Mouse (Mus musculus): Measurements from ENCODE around the gene Uhrf1bp1. TPM values are rescaled to one million over a fixed set of nuclear protein-coding genes. Genes with fewer than 3 reads are reported as not detected.

The Uhrf1bp1 gene
- polyA plus RNA-seq, 2 experiments: 1.8 to 3.1 TPM

GRCm38 (mm10) chr17:27873583-27873982 is 17.3 kb downstream of the Uhrf1bp1 start:
- Histone ChIP-seq H3K4me3 (ENCODE audit: insufficient read depth in 1 of 2, low read depth in 2 of 2, low read length in 2 of 2) (no peak overlapping the region), H3K27ac (no peak overlapping the region; the same call in 1 of the 2 replicates), H3K4me1 (replicated peaks; ENCODE audit: control insufficient read depth in 2 of 2, insufficient read depth in 2 of 2, low read length in 1 of 2) (peaks cover 17% of the 10 kb centered on the region in 2 experiments), H3K36me3 (replicated peaks; ENCODE audit: control insufficient read depth, insufficient read depth, low read depth) (no peaks in the 10 kb centered on the region), H3K9me3 (ENCODE audit: control insufficient read depth, low read length) (no peaks in the 10 kb centered on the region), H3K27me3 (ENCODE audit: control insufficient read depth, insufficient read depth, low read length) (no peaks in the 10 kb centered on the region), H3K4me2 (ENCODE audit: low read depth) (no peak overlapping the region), H3K9ac (replicated peaks) (no peak overlapping the region)
- ATAC-seq (ENCODE audit: insufficient read depth) (no peak), DNase-seq (ENCODE audit: low read depth in 3 of 3, low spot score in 3 of 3) (no peak)
- WGBS (ENCODE audit: insufficient replicate concordance): 63% methylated on average over 3 of the region's 3 CpGs
- TF ChIP-seq CTCF (IDR thresholded peaks at IDR 0.05; ENCODE audit: low read depth) (no peak), EP300 (IDR thresholded peaks at IDR 0.05; ENCODE audit: low read depth) (no peak)

- Histone ChIP-seq H3K9ac (replicated peaks) (peak overlapping the region; percentile 16; the same call in 1 of the 2 replicates), H3K27me3 (ENCODE audit: control insufficient read depth, insufficient read depth, low read length) (no peaks in the 10 kb centered on the region), H3K9me3 (ENCODE audit: control insufficient read depth, low read length) (no peaks in the 10 kb centered on the region), H3K4me3 (ENCODE audit: insufficient read depth in 1 of 2, low read depth in 2 of 2, low read length in 2 of 2) (no peak overlapping the region), H3K36me3 (replicated peaks; ENCODE audit: control insufficient read depth, insufficient read depth, low read depth) (no peaks in the 10 kb centered on the region; the same call in 1 of the 2 replicates), H3K27ac (peak overlapping the region; percentile 25), H3K4me1 (replicated peaks; ENCODE audit: control insufficient read depth in 2 of 2, insufficient read depth in 2 of 2, low read length in 1 of 2) (peaks cover 17% of the 10 kb centered on the region in 2 experiments), H3K4me2 (ENCODE audit: low read depth) (peak overlapping the region; percentile 53)
- ATAC-seq (ENCODE audit: insufficient read depth) (peak; percentile 87), DNase-seq (ENCODE audit: low read depth in 3 of 3, low spot score in 3 of 3) (peak in 1 of 3 experiments; percentile 45)
- TF ChIP-seq CTCF (IDR thresholded peaks at IDR 0.05; ENCODE audit: low read depth): no peak
- TF ChIP-seq EP300 (IDR thresholded peaks at IDR 0.05; ENCODE audit: low read depth): peak; percentile 52
- WGBS (ENCODE audit: insufficient replicate concordance): 14% methylated on average over 5 of the region's 5 CpGs
These were observed 18.3 kb downstream of the Uhrf1bp1 start for GRCm38 (mm10) chr17:27874510-27874909.

GRCm38 (mm10) chr17:27881518-27881917 is 25.3 kb downstream of the Uhrf1bp1 start:
- Histone ChIP-seq H3K4me1 (replicated peaks; ENCODE audit: control insufficient read depth in 2 of 2, insufficient read depth in 2 of 2, low read length in 1 of 2) (no peaks in the 10 kb centered on the region), H3K4me3 (ENCODE audit: insufficient read depth in 1 of 2, low read depth in 2 of 2, low read length in 2 of 2) (no peak overlapping the region), H3K36me3 (replicated peaks; ENCODE audit: control insufficient read depth, insufficient read depth, low read depth) (peaks cover 9% of the 10 kb centered on the region; the same call in 1 of the 2 replicates), H3K9me3 (ENCODE audit: control insufficient read depth, low read length) (no peaks in the 10 kb centered on the region), H3K27me3 (ENCODE audit: control insufficient read depth, insufficient read depth, low read length) (no peaks in the 10 kb centered on the region), H3K27ac (no peak overlapping the region), H3K9ac (replicated peaks) (no peak overlapping the region), H3K4me2 (ENCODE audit: low read depth) (no peak overlapping the region)
- 76% methylated on average over 11 of the region's 11 CpGs for WGBS (ENCODE audit: insufficient replicate concordance)
- TF ChIP-seq CTCF (IDR thresholded peaks at IDR 0.05; ENCODE audit: low read depth) (peak; percentile 65), EP300 (IDR thresholded peaks at IDR 0.05; ENCODE audit: low read depth) (no peak)
- ATAC-seq (ENCODE audit: insufficient read depth): no peak
- no peak for DNase-seq (ENCODE audit: low read depth in 3 of 3, low spot score in 3 of 3)

GRCm38 (mm10) chr17:27883129-27883528 is 26.9 kb downstream of the Uhrf1bp1 start:
- 81% methylated on average over 8 of the region's 8 CpGs for WGBS (ENCODE audit: insufficient replicate concordance)

GRCm38 (mm10) chr17:27883994-27884393 is 27.8 kb downstream of the Uhrf1bp1 start:
- Histone ChIP-seq H3K36me3 (replicated peaks; ENCODE audit: control insufficient read depth, insufficient read depth, low read depth) (peaks cover 11% of the 10 kb centered on the region; the same call in 1 of the 2 replicates), H3K4me1 (replicated peaks; ENCODE audit: control insufficient read depth in 2 of 2, insufficient read depth in 2 of 2, low read length in 1 of 2) (no peaks in the 10 kb centered on the region), H3K27ac (no peak overlapping the region), H3K4me2 (ENCODE audit: low read depth) (no peak overlapping the region), H3K27me3 (ENCODE audit: control insufficient read depth, insufficient read depth, low read length) (no peaks in the 10 kb centered on the region), H3K9me3 (ENCODE audit: control insufficient read depth, low read length) (no peaks in the 10 kb centered on the region), H3K9ac (replicated peaks) (no peak overlapping the region), H3K4me3 (ENCODE audit: insufficient read depth in 1 of 2, low read depth in 2 of 2, low read length in 2 of 2) (no peak overlapping the region)
- ATAC-seq (ENCODE audit: insufficient read depth): no peak
- TF ChIP-seq CTCF (IDR thresholded peaks at IDR 0.05; ENCODE audit: low read depth): no peak
- TF ChIP-seq EP300 (IDR thresholded peaks at IDR 0.05; ENCODE audit: low read depth): no peak
- no peak for DNase-seq (ENCODE audit: low read depth in 3 of 3, low spot score in 3 of 3)
- 76% methylated on average over 6 of the region's 6 CpGs for WGBS (ENCODE audit: insufficient replicate concordance)

More at GRCm38 (mm10) chr17:27883129-27883528, 26.9 kb downstream of the Uhrf1bp1 start:
- H3K9ac ChIP-seq (replicated peaks): no peak overlapping the region
- TF ChIP-seq CTCF (IDR thresholded peaks at IDR 0.05; ENCODE audit: low read depth) (no peak), EP300 (IDR thresholded peaks at IDR 0.05; ENCODE audit: low read depth) (no peak)
- no peak overlapping the region for H3K4me2 ChIP-seq (ENCODE audit: low read depth)
- no peak overlapping the region for H3K4me3 ChIP-seq (ENCODE audit: insufficient read depth in 1 of 2, low read depth in 2 of 2, low read length in 2 of 2)
- H3K9me3 ChIP-seq (ENCODE audit: control insufficient read depth, low read length): no peaks in the 10 kb centered on the region
- H3K4me1 ChIP-seq (replicated peaks; ENCODE audit: control insufficient read depth in 2 of 2, insufficient read depth in 2 of 2, low read length in 1 of 2): no peaks in the 10 kb centered on the region
- DNase-seq (ENCODE audit: low read depth in 3 of 3, low spot score in 3 of 3) (no peak), ATAC-seq (ENCODE audit: insufficient read depth) (no peak)
- H3K27me3 ChIP-seq (ENCODE audit: control insufficient read depth, insufficient read depth, low read length): no peaks in the 10 kb centered on the region
- no peak overlapping the region for H3K27ac ChIP-seq
- peaks cover 11% of the 10 kb centered on the region; the same call in 1 of the 2 replicates for H3K36me3 ChIP-seq (replicated peaks; ENCODE audit: control insufficient read depth, insufficient read depth, low read depth)
